Mouse (Mus musculus) olfactory bulb, adult 2 months (tissue): ENCODE measurements around the gene Ccdc62.

Experiments used
- CTCF ChIP-seq: fragments of 200-500 bp; IDR thresholded peaks from 2 replicates; pipeline ENCODE4 v1.5.1; 2012; ENCODE audit warnings: low read depth, mild to moderate bottlenecking, low read length, moderate library complexity; ENCODE audit not compliant: insufficient read depth
- POLR2A ChIP-seq: fragments of 200-500 bp; IDR thresholded peaks from 2 replicates; pipeline ENCODE4 v1.6.1; 2012; ENCODE audit warnings: mild to moderate bottlenecking, low read depth, low read length, moderate library complexity; ENCODE audit not compliant: insufficient read depth

- TF ChIP-seq CTCF, result no peak
- no peak for TF ChIP-seq POLR2A
Observed at GRCm38 (mm10) chr5:123904059-123904672, 26.3 kb upstream of the Ccdc62 start.
